Mouse (Mus musculus) midbrain, embryonic 14.5 days (tissue): ENCODE measurements at regions not wholly inside any gene's neighbourhood (a gene's known extent, or its start where the extent isn't known, plus 50 kb on each side); places are given as distances from the start of the nearest gene placed in this dataset.

Experiments used
- ATAC-seq: fragments of 200-750 bp; cut with Nextera tagmentation; 2 replicates; pipeline ENCODE4 v1.8.0; 2017; ENCODE audit warnings: moderate number of reproducible peaks, moderate library complexity; ENCODE audit not compliant: low FRiP score, low TSS enrichment
- DNase-seq: peaks from one replicate; pipeline ENCODE4 v3.0.0-alpha.2; 2015
- H3K27ac ChIP-seq: fragments of 300-500 bp; sonication (generic); replicated peaks from 2 replicates; pipeline ENCODE4 v1.5.1; 2014; ENCODE audit warnings: mild to moderate bottlenecking, low read depth, low read length, moderate library complexity
- H3K27me3 ChIP-seq: fragments of 300-500 bp; sonication (generic); 2 replicates; pipeline ENCODE4 v1.6.1; 2014; ENCODE audit warnings: low read length, control low read depth, mixed read lengths; ENCODE audit not compliant: control insufficient read depth, insufficient read depth
- H3K36me3 ChIP-seq: fragments of 300-500 bp; sonication (generic); 2 replicates; pipeline ENCODE4 v1.6.1; 2014; ENCODE audit warnings: low read length, control low read depth; ENCODE audit not compliant: control insufficient read depth, insufficient read depth
- H3K4me1 ChIP-seq: fragments of 300-500 bp; sonication (generic); 2 replicates; pipeline ENCODE4 v1.6.1; 2014; ENCODE audit warnings: mild to moderate bottlenecking, antibody characterized with exemption, low read length, control low read depth; ENCODE audit not compliant: control insufficient read depth, insufficient read depth
- H3K4me2 ChIP-seq: fragments of 300-500 bp; sonication (generic); 2 replicates; pipeline ENCODE4 v1.6.1; 2014; ENCODE audit warnings: mild to moderate bottlenecking, low read length, moderate library complexity
- H3K4me3 ChIP-seq: fragments of 300-500 bp; sonication (generic); replicated peaks from 2 replicates; pipeline ENCODE4 v1.5.1; 2014; ENCODE audit warnings: low read depth, low read length
- H3K9ac ChIP-seq: fragments of 300-500 bp; sonication (generic); replicated peaks from 2 replicates; pipeline ENCODE4 v1.6.1; 2014; ENCODE audit warnings: mild to moderate bottlenecking, low read length, moderate library complexity
- H3K9me3 ChIP-seq: fragments of 300-500 bp; sonication (generic); 2 replicates; pipeline ENCODE4 v1.6.1; 2016; ENCODE audit warnings: low read length, control low read depth, mixed read lengths; ENCODE audit not compliant: control insufficient read depth
- WGBS: fragments of 180-500 bp; shearing (Covaris S2); extraction: QIAGEN DNeasy Blood & Tissue Kit; methylation state at CpG from one replicate; pipeline ENCODE4 v1.1.7; 2014; 5-methylcytosine and 5-hydroxymethylcytosine counted together

DNA sequence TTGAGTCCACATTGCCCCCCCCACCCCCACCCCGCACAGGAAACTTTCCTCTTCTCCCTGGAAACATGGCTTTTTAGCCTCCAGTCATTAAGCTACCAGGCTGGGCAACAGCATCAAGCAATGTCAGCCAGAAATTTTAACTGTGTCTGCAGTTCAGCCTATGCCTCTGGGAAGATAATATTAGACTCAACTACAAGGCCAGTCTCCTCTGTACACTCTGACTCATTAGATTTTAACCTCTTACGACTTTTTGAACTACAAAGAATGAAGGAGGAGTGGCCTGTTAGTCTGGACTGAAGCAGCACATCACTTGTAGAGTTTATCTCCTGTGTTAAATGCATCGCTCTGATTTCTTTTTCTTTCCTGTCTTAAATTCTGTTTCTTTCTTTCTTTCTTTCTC lies 50.3 kb upstream of the Ap1s2 start:
- Histone ChIP-seq H3K4me1 (no peaks in the 10 kb centered on the region), H3K9ac (no peak overlapping the region), H3K4me2 (no peak overlapping the region), H3K9me3 (no peaks in the 10 kb centered on the region), H3K4me3 (no peak overlapping the region), H3K27ac (no peak overlapping the region), H3K36me3 (no peaks in the 10 kb centered on the region), H3K27me3 (no peaks in the 10 kb centered on the region)
- DNase-seq (no peak), ATAC-seq (no peak)
- 75% methylated on average over 3 of the region's 3 CpGs for WGBS
